Mouse (Mus musculus) MEL (cell line): ENCODE measurements around the gene Wnk4.

ENCODE experiments used
- CHD1 ChIP-seq: IDR thresholded peaks from 2 replicates; pipeline ENCODE4 v1.6.1; 2012; ENCODE audit warnings: low read depth, mild to moderate bottlenecking, inconsistent platforms, low read length, improper control_type of control experiment
- CTCF ChIP-seq, 3 experiments: IDR thresholded peaks in 2 of 3; conservative IDR thresholded peaks in 1 of 3; 2 replicates each; pipeline ENCODE4 v1.5.1; 2011 to 2012; ENCODE audit warnings: low read length in 3 of 3, low read depth in 2 of 3, mild to moderate bottlenecking in 2 of 3, improper control_type of control experiment in 1 of 3, inconsistent platforms in 1 of 3, mixed read lengths in 1 of 3, moderate library complexity in 1 of 3; ENCODE audit not compliant: control insufficient read depth in 1 of 3, insufficient read depth in 1 of 3, poor library complexity in 1 of 3, severe bottlenecking in 1 of 3
- GATA1 ChIP-seq: IDR thresholded peaks from 2 replicates; pipeline ENCODE4 v1.6.1; 2011; ENCODE audit warnings: low read depth, low read length, improper control_type of control experiment
- HCFC1 ChIP-seq: IDR thresholded peaks from 2 replicates; pipeline ENCODE4 v1.6.1; 2012; ENCODE audit warnings: low read depth, mild to moderate bottlenecking, inconsistent platforms, low read length, improper control_type of control experiment, moderate library complexity
- MAFK ChIP-seq: IDR thresholded peaks from 2 replicates; pipeline ENCODE4 v1.6.1; 2011; ENCODE audit warnings: low read depth, mild to moderate bottlenecking, low read length, improper control_type of control experiment, borderline replicate concordance
- POLR2A ChIP-seq, 2 experiments: IDR thresholded peaks; 2 replicates each; pipeline ENCODE4 v1.6.1; 2011 to 2012; ENCODE audit warnings: low read length in 2 of 2, mild to moderate bottlenecking in 2 of 2, control low read depth in 1 of 2, improper control_type of control experiment in 1 of 2, low read depth in 1 of 2, moderate library complexity in 1 of 2; ENCODE audit not compliant: control insufficient read depth in 1 of 2, insufficient read depth in 1 of 2, poor library complexity in 1 of 2
- TCF12 ChIP-seq: IDR thresholded peaks from 2 replicates; pipeline ENCODE4 v1.6.1; 2014; ENCODE audit warnings: low read depth, mild to moderate bottlenecking, inconsistent platforms, low read length, improper control_type of control experiment, moderate library complexity

DNA sequence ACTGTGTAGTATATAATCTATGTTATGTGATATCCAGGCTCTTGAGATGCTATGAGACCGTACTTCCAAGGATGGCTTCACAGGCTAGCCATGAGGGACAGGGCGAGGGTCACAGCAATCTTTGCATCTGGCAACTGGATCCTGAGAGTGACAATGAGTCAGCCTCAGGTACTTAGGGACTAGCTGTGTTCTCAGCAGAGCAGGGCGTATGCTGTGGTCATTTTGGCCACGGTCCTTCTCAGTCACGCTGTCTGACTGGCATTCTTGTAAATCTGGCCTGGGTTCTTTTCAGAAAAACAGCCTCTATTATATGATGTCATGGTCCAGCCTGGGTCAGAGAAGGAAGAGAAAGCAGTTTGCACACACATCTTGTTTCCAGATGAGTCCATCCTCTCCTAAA is 23.6 kb upstream of the Wnk4 start:
- TF ChIP-seq MAFK (no peak), CTCF (IDR thresholded peaks at IDR 0.05 in 2 of 3, conservative IDR thresholded peaks at IDR 0.05 in 1 of 3; ENCODE audit: control insufficient read depth in 1 of 3, insufficient read depth in 1 of 3, low read depth in 2 of 3, low read length in 3 of 3, poor library complexity in 1 of 3, severe bottlenecking in 1 of 3) (no peak), TCF12 (no peak), HCFC1 (no peak), GATA1 (no peak), CHD1 (no peak), POLR2A (IDR thresholded peaks at IDR 0.05; ENCODE audit: control insufficient read depth in 1 of 2, insufficient read depth in 1 of 2, low read depth in 1 of 2, low read length in 2 of 2, poor library complexity in 1 of 2) (no peak)
